Mouse (Mus musculus) hindbrain, embryonic 11.5 days (tissue): ENCODE measurements around the gene 4921539E11Rik. TPM values are rescaled to one million over a fixed set of nuclear protein-coding genes. Genes with fewer than 3 reads are reported as not detected.

Source experiments
- ATAC-seq: fragments of 200-750 bp; cut with Nextera tagmentation; 2 replicates; pipeline ENCODE4 v1.8.0; 2017; ENCODE audit warnings: mild to moderate bottlenecking, moderate TSS enrichment, moderate library complexity; ENCODE audit not compliant: low FRiP score
- DNase-seq: peaks from one replicate; pipeline ENCODE4 v3.0.0-alpha.2; 2015; ENCODE audit warnings: low spot score
- H3K27ac ChIP-seq: fragments of 300-500 bp; sonication (generic); 2 replicates; pipeline ENCODE4 v1.5.1; 2014; ENCODE audit warnings: mild to moderate bottlenecking, low read depth, low read length
- H3K27me3 ChIP-seq: fragments of 300-500 bp; sonication (generic); 2 replicates; pipeline ENCODE4 v1.6.1; 2014; ENCODE audit warnings: mild to moderate bottlenecking, low read length, moderate library complexity, mixed read lengths; ENCODE audit not compliant: control insufficient read depth, insufficient read depth
- H3K36me3 ChIP-seq: fragments of 300-500 bp; sonication (generic); 2 replicates; pipeline ENCODE4 v1.6.1; 2014; ENCODE audit warnings: mild to moderate bottlenecking, low read length, moderate library complexity, mixed read lengths; ENCODE audit not compliant: control insufficient read depth, insufficient read depth
- H3K4me1 ChIP-seq: fragments of 300-500 bp; sonication (generic); replicated peaks from 2 replicates; pipeline ENCODE4 v1.6.1; 2014; ENCODE audit warnings: low read length, mixed read lengths; ENCODE audit not compliant: control insufficient read depth, insufficient read depth
- H3K4me2 ChIP-seq: fragments of 300-500 bp; sonication (generic); replicated peaks from 2 replicates; pipeline ENCODE4 v1.6.1; 2014; ENCODE audit warnings: mild to moderate bottlenecking, low read depth, low read length
- H3K4me3 ChIP-seq: fragments of 300-500 bp; sonication (generic); 2 replicates; pipeline ENCODE4 v1.5.1; 2014; ENCODE audit warnings: low read depth, low read length
- H3K9ac ChIP-seq: fragments of 300-500 bp; sonication (generic); 2 replicates; pipeline ENCODE4 v1.6.1; 2014; ENCODE audit warnings: low read depth, low read length
- H3K9me3 ChIP-seq: fragments of 300-500 bp; sonication (generic); 2 replicates; pipeline ENCODE4 v1.6.1; 2016; ENCODE audit warnings: low read length; ENCODE audit not compliant: control insufficient read depth
- WGBS: fragments of 180-500 bp; shearing (Covaris S2); extraction: QIAGEN DNeasy Blood & Tissue Kit; methylation state at CpG from one replicate; pipeline ENCODE4 v1.1.7; 2014; 5-methylcytosine and 5-hydroxymethylcytosine counted together
- polyA plus RNA-seq: library from polyadenylated mRNA; unstranded; fragments of >200 nt; fragmentation: Nextera tagmentation; extraction: Ambion mirVana; gene quantifications from 2 replicates; pipeline ENCODE4 v1.2.1, GENCODE M21; 2014

The 4921539E11Rik gene
- polyA plus RNA-seq, 1 experiment from 2014 or later: 0.06 TPM

DNA sequence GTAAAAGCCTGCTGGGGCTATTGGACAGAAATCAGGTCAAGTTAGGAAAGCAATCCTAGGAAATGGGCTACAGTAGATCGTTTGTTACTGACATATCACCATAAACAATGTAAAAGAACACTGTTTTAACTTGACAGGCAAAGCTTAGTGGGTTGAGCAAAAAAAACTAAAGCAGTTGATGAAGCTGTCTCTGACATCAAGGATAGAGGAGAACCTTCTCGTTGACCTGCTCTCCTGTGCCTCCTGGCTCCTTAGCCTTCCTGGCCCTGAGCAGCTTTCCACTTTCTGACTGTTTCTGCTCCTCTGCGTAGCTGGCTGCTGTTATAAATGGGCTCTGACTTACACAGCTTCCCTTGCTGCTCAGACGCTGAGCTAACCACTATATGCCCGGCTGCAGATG, 27.3 kb downstream of the 4921539E11Rik start:
- Histone ChIP-seq H3K4me2 (no peak overlapping the region), H3K9ac (no peak overlapping the region), H3K27me3 (no peaks in the 10 kb centered on the region), H3K4me1 (no peaks in the 10 kb centered on the region), H3K27ac (no peak overlapping the region), H3K36me3 (no peaks in the 10 kb centered on the region), H3K4me3 (no peak overlapping the region), H3K9me3 (no peaks in the 10 kb centered on the region)
- no peak for DNase-seq
- ATAC-seq: no peak
- 63% methylated on average over 5 of the region's 5 CpGs for WGBS

DNA sequence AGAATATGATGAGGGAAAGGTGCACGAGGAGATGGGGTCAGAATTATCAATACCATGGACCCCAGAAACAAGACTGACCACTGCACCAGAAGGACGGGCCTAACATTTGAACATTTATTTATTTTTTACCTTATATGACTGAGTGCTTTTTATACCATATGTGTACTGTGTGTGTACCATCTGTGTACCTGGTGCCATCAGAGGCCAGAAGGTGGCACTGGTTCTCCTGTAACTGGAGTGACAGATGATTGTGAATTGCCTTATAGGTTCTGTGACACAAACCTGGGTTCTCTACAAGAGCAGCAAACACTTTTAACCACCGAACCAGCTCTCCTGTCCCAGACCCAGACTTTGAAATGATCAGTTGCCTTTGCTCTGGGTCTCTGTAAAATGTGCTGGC, 31.8 kb downstream of the 4921539E11Rik start:
- WGBS: 84% methylated on average over 3 of the region's 3 CpGs
- Histone ChIP-seq H3K4me1 (no peaks in the 10 kb centered on the region), H3K4me3 (no peak overlapping the region), H3K9me3 (no peaks in the 10 kb centered on the region), H3K9ac (no peak overlapping the region), H3K36me3 (no peaks in the 10 kb centered on the region), H3K27me3 (no peaks in the 10 kb centered on the region), H3K4me2 (no peak overlapping the region), H3K27ac (no peak overlapping the region)
- ATAC-seq: no peak
- no peak for DNase-seq

DNA sequence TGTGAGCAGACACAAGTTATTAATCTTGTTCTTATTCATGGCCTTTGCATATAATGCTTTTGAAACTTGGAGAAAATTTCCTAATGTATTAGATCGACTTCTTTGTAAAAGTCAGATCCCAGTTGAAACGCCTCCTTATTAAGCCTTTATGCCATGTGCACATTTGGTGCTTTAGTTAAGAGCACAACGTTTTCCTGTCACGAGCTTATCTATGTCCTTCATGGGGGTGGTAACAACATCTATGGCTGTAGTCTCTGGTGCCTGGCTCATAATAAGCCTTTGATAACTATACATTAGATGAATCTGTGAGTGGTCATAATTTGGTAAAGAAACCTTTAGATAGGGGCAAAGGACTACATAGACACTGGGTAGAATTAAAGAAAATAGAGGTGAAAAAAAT, 36.8 kb downstream of the 4921539E11Rik start:
- H3K4me1 ChIP-seq: no peaks in the 10 kb centered on the region
- no peak overlapping the region for H3K27ac ChIP-seq
- H3K4me3 ChIP-seq: no peak overlapping the region
- H3K36me3 ChIP-seq: no peaks in the 10 kb centered on the region
- 81% methylated on average over 4 of the region's 4 CpGs for WGBS
- ATAC-seq: no peak
- no peaks in the 10 kb centered on the region for H3K9me3 ChIP-seq
- no peak overlapping the region for H3K4me2 ChIP-seq
- no peaks in the 10 kb centered on the region for H3K27me3 ChIP-seq
- no peak for DNase-seq
- H3K9ac ChIP-seq: no peak overlapping the region

DNA sequence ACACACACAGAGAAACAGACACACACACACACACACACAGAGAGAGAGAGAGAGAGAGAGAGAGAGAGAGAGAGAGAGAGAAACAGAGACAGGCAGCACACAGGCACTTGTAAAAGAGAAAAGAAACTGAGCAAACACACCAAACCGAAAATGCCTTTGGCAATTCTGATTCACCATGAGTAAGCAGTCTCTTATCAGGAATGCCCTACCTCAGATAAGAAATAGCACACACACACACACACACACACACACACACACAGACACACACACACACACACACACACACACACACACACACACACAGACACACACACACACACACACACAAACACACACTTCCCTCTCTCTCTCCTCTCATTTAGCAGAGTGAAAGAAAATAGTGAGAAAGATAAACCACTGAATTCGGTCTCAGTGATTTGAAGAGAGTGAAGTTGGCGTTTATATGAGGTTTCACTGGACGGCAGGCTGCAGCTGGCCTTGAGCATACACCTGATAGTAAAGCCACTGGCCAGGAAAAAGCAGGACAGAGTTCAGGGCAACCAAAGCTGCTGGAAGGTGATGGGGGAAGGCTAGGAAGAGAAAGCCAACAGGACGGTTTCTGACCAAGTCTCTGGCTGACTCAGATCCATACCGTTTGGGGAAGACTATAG, 41.1 kb downstream of the 4921539E11Rik start:
- H3K9me3 ChIP-seq: no peaks in the 10 kb centered on the region
- H3K27ac ChIP-seq: no peak overlapping the region
- DNase-seq: no peak
- no peaks in the 10 kb centered on the region for H3K36me3 ChIP-seq
- H3K27me3 ChIP-seq: no peaks in the 10 kb centered on the region
- no peak overlapping the region for H3K4me2 ChIP-seq
- no peaks in the 10 kb centered on the region for H3K4me1 ChIP-seq
- H3K4me3 ChIP-seq: no peak overlapping the region
- 84% methylated on average over 6 of the region's 6 CpGs for WGBS
- H3K9ac ChIP-seq: no peak overlapping the region
- no peak for ATAC-seq

DNA sequence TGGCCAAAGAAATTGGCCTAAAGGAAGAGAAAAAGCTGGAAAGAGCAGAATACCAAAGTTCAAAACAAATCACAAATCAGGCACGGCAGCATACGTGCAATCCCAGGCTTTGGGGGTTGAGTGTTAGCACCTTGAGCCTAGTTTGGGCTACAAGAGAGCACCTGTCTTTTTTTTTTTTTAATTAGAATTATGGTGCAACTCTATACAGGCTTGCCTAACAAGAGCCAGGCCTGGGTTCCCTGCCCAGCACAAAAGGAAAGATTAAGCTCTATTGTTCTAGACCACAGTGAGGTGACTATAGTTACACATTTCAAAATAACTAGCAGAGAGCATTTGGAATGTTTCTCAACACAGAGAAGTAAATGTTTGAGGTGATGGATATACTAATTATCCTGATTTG, 42.9 kb downstream of the 4921539E11Rik start:
- no peaks in the 10 kb centered on the region for H3K4me1 ChIP-seq
- H3K9me3 ChIP-seq: no peaks in the 10 kb centered on the region
- no peak overlapping the region for H3K4me2 ChIP-seq
- no peak overlapping the region for H3K9ac ChIP-seq
- 90% methylated on average over 2 of the region's 2 CpGs for WGBS
- no peaks in the 10 kb centered on the region for H3K27me3 ChIP-seq
- DNase-seq (no peak), ATAC-seq (no peak)
- no peaks in the 10 kb centered on the region for H3K36me3 ChIP-seq
- no peak overlapping the region for H3K4me3 ChIP-seq
- H3K27ac ChIP-seq: no peak overlapping the region

DNA sequence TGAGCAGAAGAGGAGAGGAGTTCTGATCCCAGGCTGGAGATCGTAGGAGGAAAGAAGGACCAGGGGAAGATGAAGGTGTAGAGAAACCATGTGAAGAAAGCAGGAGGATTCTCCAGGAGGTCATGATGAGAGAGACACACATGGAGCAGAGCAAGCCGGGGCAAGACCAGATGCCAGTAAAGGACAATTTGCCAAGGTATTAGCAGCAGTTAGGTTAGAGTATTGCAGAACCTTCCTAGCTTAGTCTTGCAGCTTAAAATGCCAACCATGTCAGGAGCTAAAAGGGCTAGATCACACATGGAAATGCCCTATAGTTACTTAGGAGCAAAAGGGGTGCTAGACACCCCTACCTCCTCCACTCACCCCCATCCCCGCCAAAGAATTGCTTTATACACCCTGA, 43.4 kb downstream of the 4921539E11Rik start:
- H3K36me3 ChIP-seq: no peaks in the 10 kb centered on the region
- no peak overlapping the region for H3K4me3 ChIP-seq
- no peaks in the 10 kb centered on the region for H3K27me3 ChIP-seq
- H3K27ac ChIP-seq: no peak overlapping the region
- no peak overlapping the region for H3K9ac ChIP-seq
- H3K9me3 ChIP-seq: no peaks in the 10 kb centered on the region
- no peak for DNase-seq
- ATAC-seq: no peak
- H3K4me2 ChIP-seq: no peak overlapping the region
- 90% methylated on average over 3 of the region's 3 CpGs for WGBS
- no peaks in the 10 kb centered on the region for H3K4me1 ChIP-seq

DNA sequence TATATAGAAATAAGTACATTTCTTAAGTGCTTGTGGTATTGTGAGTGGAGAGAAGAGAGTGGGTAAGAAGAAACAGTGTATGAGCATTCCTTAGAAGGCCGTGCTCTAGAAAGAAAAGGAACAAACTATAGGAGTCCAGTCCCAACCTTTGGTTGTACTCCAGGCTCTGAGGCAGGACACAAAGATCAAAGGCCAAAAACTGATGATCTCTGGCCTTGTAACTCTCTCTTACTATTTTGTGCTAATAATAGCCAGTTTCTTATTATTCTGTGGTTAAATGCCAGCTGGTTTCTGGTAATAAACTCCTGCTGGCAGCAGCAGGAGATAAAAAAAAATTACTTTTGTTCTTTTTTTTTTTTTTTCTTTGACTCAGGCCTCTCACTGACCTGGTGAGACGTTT, 58.5 kb downstream of the 4921539E11Rik start:
- Histone ChIP-seq H3K9me3 (no peaks in the 10 kb centered on the region), H3K4me1 (no peaks in the 10 kb centered on the region), H3K36me3 (no peaks in the 10 kb centered on the region), H3K27me3 (no peaks in the 10 kb centered on the region), H3K4me3 (no peak overlapping the region), H3K9ac (no peak overlapping the region), H3K27ac (no peak overlapping the region), H3K4me2 (no peak overlapping the region)
- DNase-seq (no peak), ATAC-seq (no peak)
- WGBS: 23% methylated on average over 2 of the region's 2 CpGs

DNA sequence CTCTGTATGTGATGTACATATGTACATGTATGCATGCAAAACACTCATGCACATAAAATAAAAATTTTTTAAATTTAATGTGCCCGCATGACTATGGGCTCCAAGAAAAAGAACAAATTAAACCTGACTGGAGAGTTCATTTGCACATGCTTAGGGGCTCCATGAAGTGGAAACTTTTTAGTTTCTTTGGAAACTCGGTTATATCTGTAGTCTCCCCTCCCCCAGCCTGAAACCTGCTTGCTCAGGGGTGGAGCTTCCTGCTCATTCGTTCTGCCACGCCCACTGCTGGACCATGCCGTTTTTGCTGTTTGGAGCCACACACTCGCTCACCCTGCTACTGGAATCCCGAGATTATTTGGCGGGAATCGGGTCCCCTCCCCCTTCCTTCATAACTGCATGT, 67.8 kb downstream of the 4921539E11Rik start:
- no peaks in the 10 kb centered on the region for H3K27me3 ChIP-seq
- H3K9me3 ChIP-seq: no peaks in the 10 kb centered on the region
- ATAC-seq (no peak), DNase-seq (no peak)
- no peak overlapping the region for H3K27ac ChIP-seq
- H3K9ac ChIP-seq: no peak overlapping the region
- H3K4me1 ChIP-seq: no peaks in the 10 kb centered on the region
- H3K4me2 ChIP-seq: no peak overlapping the region
- H3K4me3 ChIP-seq: no peak overlapping the region
- H3K36me3 ChIP-seq: no peaks in the 10 kb centered on the region
- WGBS: 39% methylated on average over 9 of the region's 9 CpGs

DNA sequence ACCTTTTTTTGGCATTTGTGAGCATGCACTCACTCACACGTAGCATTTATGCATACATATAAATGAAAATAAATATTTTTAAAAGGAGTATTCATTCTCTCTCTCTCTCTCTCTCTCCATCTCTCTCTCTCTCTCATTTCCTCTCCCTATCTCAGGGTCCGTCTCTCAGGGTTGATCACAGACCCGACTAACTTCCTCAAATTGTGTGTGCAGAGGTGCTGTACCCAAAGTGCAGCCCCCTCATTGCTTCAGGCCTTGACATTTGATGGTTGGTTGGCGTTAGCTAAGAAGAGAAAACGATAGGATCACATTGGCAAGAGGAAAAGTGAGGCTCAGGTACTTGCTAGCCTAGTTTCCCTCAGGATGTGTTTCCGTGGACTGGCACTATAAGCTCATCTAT, 68.9 kb downstream of the 4921539E11Rik start:
- H3K27me3 ChIP-seq: no peaks in the 10 kb centered on the region
- no peak overlapping the region for H3K27ac ChIP-seq
- no peaks in the 10 kb centered on the region for H3K36me3 ChIP-seq
- 83% methylated on average over 6 of the region's 6 CpGs for WGBS
- no peak overlapping the region for H3K9ac ChIP-seq
- DNase-seq (no peak), ATAC-seq (no peak)
- H3K9me3 ChIP-seq: no peaks in the 10 kb centered on the region
- no peaks in the 10 kb centered on the region for H3K4me1 ChIP-seq
- H3K4me3 ChIP-seq: no peak overlapping the region
- no peak overlapping the region for H3K4me2 ChIP-seq
